Mouse (Mus musculus) hindbrain, embryonic 12.5 days (tissue): ENCODE data around the gene Grap2. TPM values are rescaled to one million over a fixed set of nuclear protein-coding genes. Genes with fewer than 3 reads are reported as not detected.

Experiments used
- ATAC-seq: fragments of 200-750 bp; cut with Nextera tagmentation; 2 replicates; pipeline ENCODE4 v1.8.0; 2017; ENCODE audit warnings: moderate TSS enrichment; ENCODE audit not compliant: low FRiP score
- H3K27ac ChIP-seq: fragments of 300-500 bp; sonication (generic); 2 replicates; pipeline ENCODE4 v1.5.1; 2016; ENCODE audit warnings: mild to moderate bottlenecking
- H3K27me3 ChIP-seq: fragments of 300-500 bp; sonication (generic); 2 replicates; pipeline ENCODE4 v1.6.1; 2016; ENCODE audit warnings: mild to moderate bottlenecking
- H3K36me3 ChIP-seq: fragments of 300-500 bp; sonication (generic); 2 replicates; pipeline ENCODE4 v1.6.1; 2016; ENCODE audit warnings: mild to moderate bottlenecking
- H3K4me1 ChIP-seq: fragments of 300-500 bp; sonication (generic); 2 replicates; pipeline ENCODE4 v1.6.1; 2016
- H3K4me2 ChIP-seq: fragments of 300-500 bp; sonication (generic); replicated peaks from 2 replicates; pipeline ENCODE4 v1.6.1; 2016; ENCODE audit warnings: mild to moderate bottlenecking
- H3K4me3 ChIP-seq: fragments of 300-500 bp; sonication (generic); 2 replicates; pipeline ENCODE4 v1.5.1; 2016; ENCODE audit warnings: mild to moderate bottlenecking
- H3K9ac ChIP-seq: fragments of 300-500 bp; sonication (generic); 2 replicates; pipeline ENCODE4 v1.6.1; 2016; ENCODE audit warnings: mild to moderate bottlenecking, moderate library complexity
- H3K9me3 ChIP-seq: fragments of 300-500 bp; sonication (generic); replicated peaks from 2 replicates; pipeline ENCODE4 v1.6.1; 2016; ENCODE audit warnings: mild to moderate bottlenecking
- WGBS: fragments of 180-500 bp; shearing (Covaris S2); methylation state at CpG from one replicate; pipeline ENCODE4 v1.1.7; 2016; 5-methylcytosine and 5-hydroxymethylcytosine counted together
- polyA plus RNA-seq: library from polyadenylated mRNA; unstranded; fragments of >200 nt; fragmentation: Nextera tagmentation; extraction: Ambion mirVana; gene quantifications from 2 replicates; pipeline ENCODE4 v1.2.1, GENCODE M21; 2016

Grap2 gene
- polyA plus RNA-seq, 1 experiment from 2014 or later: 3.0 TPM

GRCm38 (mm10) chr15:80614500-80615289 is 42.3 kb downstream of the Grap2 start:
- Histone ChIP-seq H3K27ac (0 out of 2 replicates have a peak overlapping the region, but pooled peaks have one; percentile 1), H3K4me3 (no peak overlapping the region), H3K4me2 (no peak overlapping the region), H3K9me3 (no peaks in the 10 kb centered on the region), H3K36me3 (no peaks in the 10 kb centered on the region), H3K9ac (no peak overlapping the region), H3K27me3 (peaks cover 11% of the 10 kb centered on the region), H3K4me1 (peaks cover 18% of the 10 kb centered on the region)
- no peak for ATAC-seq
- 74% methylated on average over 17 of the region's 18 CpGs for WGBS

GRCm38 (mm10) chr15:80615290-80615570 is 42.8 kb downstream of the Grap2 start:
- no peak overlapping the region for H3K9ac ChIP-seq
- no peak for ATAC-seq
- H3K4me1 ChIP-seq: peaks cover 18% of the 10 kb centered on the region
- no peak overlapping the region for H3K4me2 ChIP-seq
- H3K4me3 ChIP-seq: no peak overlapping the region
- WGBS: 34% methylated on average over 2 of the region's 2 CpGs
- H3K27me3 ChIP-seq: peaks cover 11% of the 10 kb centered on the region
- no peaks in the 10 kb centered on the region for H3K9me3 ChIP-seq
- no peak overlapping the region for H3K27ac ChIP-seq
- H3K36me3 ChIP-seq: no peaks in the 10 kb centered on the region

- H3K27ac ChIP-seq: peak overlapping the region; percentile 44
- no peak overlapping the region for H3K4me3 ChIP-seq
- peak; percentile 54; the same call in 1 of the 2 replicates for ATAC-seq
- H3K4me2 ChIP-seq: peak overlapping the region; percentile 36
- H3K27me3 ChIP-seq: peaks cover 11% of the 10 kb centered on the region
- H3K36me3 ChIP-seq: no peaks in the 10 kb centered on the region
- peaks cover 18% of the 10 kb centered on the region for H3K4me1 ChIP-seq
- H3K9ac ChIP-seq: 0 out of 2 replicates have a peak overlapping the region, but pooled peaks have one; percentile 13
- 5% methylated on average over 16 of the region's 17 CpGs for WGBS
- no peaks in the 10 kb centered on the region for H3K9me3 ChIP-seq
These were observed 43.4 kb downstream of the Grap2 start for GRCm38 (mm10) chr15:80615636-80616383.

GRCm38 (mm10) chr15:80617839-80618238 is 45.4 kb downstream of the Grap2 start:
- Histone ChIP-seq H3K36me3 (no peaks in the 10 kb centered on the region), H3K27me3 (peaks cover 11% of the 10 kb centered on the region), H3K9ac (no peak overlapping the region), H3K4me2 (no peak overlapping the region), H3K9me3 (no peaks in the 10 kb centered on the region), H3K4me3 (no peak overlapping the region), H3K27ac (no peak overlapping the region), H3K4me1 (peaks cover 18% of the 10 kb centered on the region)
- ATAC-seq: no peak
- 58% methylated on average over 2 of the region's 2 CpGs for WGBS

GRCm38 (mm10) chr15:80619166-80619565 is 46.8 kb downstream of the Grap2 start:
- 58% methylated on average over 5 of the region's 5 CpGs for WGBS
- Histone ChIP-seq H3K27ac (no peak overlapping the region), H3K4me2 (no peak overlapping the region), H3K9ac (no peak overlapping the region), H3K27me3 (peaks cover 11% of the 10 kb centered on the region), H3K36me3 (no peaks in the 10 kb centered on the region), H3K9me3 (no peaks in the 10 kb centered on the region), H3K4me3 (no peak overlapping the region), H3K4me1 (peaks cover 18% of the 10 kb centered on the region)
- ATAC-seq: no peak

GRCm38 (mm10) chr15:80619786-80620185 is 47.4 kb downstream of the Grap2 start:
- H3K4me1 ChIP-seq: peaks cover 18% of the 10 kb centered on the region
- ATAC-seq: no peak
- no peaks in the 10 kb centered on the region for H3K9me3 ChIP-seq

GRCm38 (mm10) chr15:80620371-80620770 is 48.0 kb downstream of the Grap2 start:
- Histone ChIP-seq H3K27me3 (peaks cover 11% of the 10 kb centered on the region), H3K27ac (no peak overlapping the region), H3K4me1 (peaks cover 15% of the 10 kb centered on the region), H3K4me3 (no peak overlapping the region), H3K9ac (no peak overlapping the region), H3K4me2 (no peak overlapping the region), H3K36me3 (no peaks in the 10 kb centered on the region), H3K9me3 (no peaks in the 10 kb centered on the region)
- no peak for ATAC-seq
- 48% methylated on average over 8 of the region's 8 CpGs for WGBS

More at GRCm38 (mm10) chr15:80619786-80620185, 47.4 kb downstream of the Grap2 start:
- no peak overlapping the region for H3K9ac ChIP-seq
- H3K36me3 ChIP-seq: no peaks in the 10 kb centered on the region
- 84% methylated on average over 4 of the region's 4 CpGs for WGBS
- peaks cover 11% of the 10 kb centered on the region for H3K27me3 ChIP-seq
- H3K4me2 ChIP-seq: no peak overlapping the region
- H3K4me3 ChIP-seq: no peak overlapping the region
- no peak overlapping the region for H3K27ac ChIP-seq

- WGBS: 63% methylated on average over 8 of the region's 8 CpGs
- Histone ChIP-seq H3K36me3 (no peaks in the 10 kb centered on the region), H3K27ac (peak overlapping the region; percentile 55; the same call in 1 of the 2 replicates), H3K9ac (no peak overlapping the region), H3K4me2 (no peak overlapping the region), H3K4me1 (peaks cover 6% of the 10 kb centered on the region; the same call in 1 of the 2 replicates), H3K27me3 (no peaks in the 10 kb centered on the region), H3K4me3 (no peak overlapping the region), H3K9me3 (no peaks in the 10 kb centered on the region)
- no peak for ATAC-seq
These were observed 50.9 kb downstream of the Grap2 start for GRCm38 (mm10) chr15:80623171-80623837.

GRCm38 (mm10) chr15:80626472-80626871 is 54.1 kb downstream of the Grap2 start:
- H3K36me3 ChIP-seq: no peaks in the 10 kb centered on the region
- ATAC-seq: no peak
- H3K9me3 ChIP-seq: no peaks in the 10 kb centered on the region
- H3K9ac ChIP-seq: no peak overlapping the region
- H3K4me2 ChIP-seq: no peak overlapping the region
- no peak overlapping the region for H3K4me3 ChIP-seq
- H3K27ac ChIP-seq: no peak overlapping the region
- peaks cover 12% of the 10 kb centered on the region for H3K4me1 ChIP-seq
- H3K27me3 ChIP-seq: no peaks in the 10 kb centered on the region
- WGBS: 51% methylated on average over 6 of the region's 6 CpGs

- no peak for ATAC-seq
- 85% methylated on average over 7 of the region's 7 CpGs for WGBS
- Histone ChIP-seq H3K27ac (no peak overlapping the region), H3K4me2 (no peak overlapping the region; the same call in 1 of the 2 replicates), H3K36me3 (no peaks in the 10 kb centered on the region), H3K4me3 (no peak overlapping the region), H3K4me1 (peaks cover 6% of the 10 kb centered on the region), H3K9me3 (no peaks in the 10 kb centered on the region), H3K9ac (no peak overlapping the region), H3K27me3 (no peaks in the 10 kb centered on the region)
These were observed 57.8 kb downstream of the Grap2 start for GRCm38 (mm10) chr15:80630147-80630546.

GRCm38 (mm10) chr15:80630711-80631110 is 58.3 kb downstream of the Grap2 start:
- Histone ChIP-seq H3K4me2 (no peak overlapping the region; the same call in 1 of the 2 replicates), H3K9ac (no peak overlapping the region), H3K9me3 (no peaks in the 10 kb centered on the region), H3K4me3 (no peak overlapping the region), H3K27ac (no peak overlapping the region), H3K36me3 (no peaks in the 10 kb centered on the region), H3K27me3 (no peaks in the 10 kb centered on the region), H3K4me1 (peaks cover 6% of the 10 kb centered on the region)
- no peak for ATAC-seq
- 54% methylated on average over 14 of the region's 14 CpGs for WGBS

GRCm38 (mm10) chr15:80631311-80631710 is 58.9 kb downstream of the Grap2 start:
- Histone ChIP-seq H3K9ac (no peak overlapping the region), H3K27ac (peak overlapping the region; percentile 17; the same call in 1 of the 2 replicates), H3K36me3 (no peaks in the 10 kb centered on the region), H3K4me1 (peaks cover 6% of the 10 kb centered on the region), H3K9me3 (no peaks in the 10 kb centered on the region), H3K4me2 (no peak overlapping the region), H3K27me3 (no peaks in the 10 kb centered on the region), H3K4me3 (no peak overlapping the region)
- no peak for ATAC-seq
- WGBS: 83% methylated on average over 2 of the region's 2 CpGs
